Mouse (Mus musculus) erythroblast, embryonic 14.5 days (primary cell): ENCODE results near the gene Abca4.

Source experiments
- GATA1 ChIP-seq: IDR thresholded peaks from 2 replicates; pipeline ENCODE4 v1.6.1; 2012; ENCODE audit warnings: low read length, inconsistent platforms, mixed read lengths
- TAL1 ChIP-seq: IDR thresholded peaks from 3 replicates; pipeline ENCODE4 v1.6.1; 2012; ENCODE audit warnings: low read length, inconsistent platforms, mixed read lengths

GRCm38 (mm10) chr3:122074334-122074733 lies 30.1 kb downstream of the Abca4 start:
- TF ChIP-seq GATA1 (no peak), TAL1 (no peak)
